Mouse (Mus musculus) CH12.LX (cell line): ENCODE data around the gene Rbm6. TPM values are rescaled to one million over a fixed set of nuclear protein-coding genes. Genes with fewer than 3 reads are reported as not detected.

ENCODE experiments used
- DNase-seq: peaks from one replicate; pipeline ENCODE4 v3.0.0-alpha.2; 2013; ENCODE audit errors: extremely low read depth
- H3K27ac ChIP-seq: 2 replicates; pipeline ENCODE4 v1.5.1; 2012; ENCODE audit warnings: low read depth, mild to moderate bottlenecking, control low read depth, moderate library complexity; ENCODE audit not compliant: insufficient read depth
- H3K27me3 ChIP-seq: replicated peaks from 2 replicates; pipeline ENCODE3; 2012; ENCODE audit warnings: inconsistent platforms
- H3K36me3 ChIP-seq, 2 experiments: replicated peaks in 1 of 2; 2 replicates each; pipeline versions ENCODE3 to v1.6.1; 2012; ENCODE audit warnings: inconsistent platforms in 1 of 2, low read length in 1 of 2, mild to moderate bottlenecking in 1 of 2, mixed read lengths in 1 of 2, moderate library complexity in 1 of 2; ENCODE audit not compliant: control insufficient read depth in 1 of 2, insufficient read depth in 1 of 2
- H3K4me1 ChIP-seq, 2 experiments: 2 replicates each; pipeline ENCODE4 v1.6.1; 2012; ENCODE audit warnings: inconsistent platforms in 1 of 2, moderate library complexity in 1 of 2; ENCODE audit not compliant: insufficient read depth in 2 of 2, control insufficient read depth in 1 of 2
- H3K4me2 ChIP-seq: 2 replicates; pipeline ENCODE4 v1.6.1; 2012; ENCODE audit warnings: low read depth, mild to moderate bottlenecking, control low read depth; ENCODE audit not compliant: poor library complexity, insufficient read depth, severe bottlenecking
- H3K4me3 ChIP-seq, 3 experiments: fragments of 150-350 bp in 1 of 3; sonication (generic) in 1 of 3; replicated peaks in 1 of 3; 2 replicates each; pipeline versions ENCODE3 to v1.5.1; 2011 to 2012; ENCODE audit warnings: low read depth in 2 of 3, low read length in 2 of 3, mild to moderate bottlenecking in 2 of 3, moderate library complexity in 2 of 3, control low read depth in 1 of 3, improper control_type of control experiment in 1 of 3, inconsistent platforms in 1 of 3, mixed read lengths in 1 of 3; ENCODE audit not compliant: poor library complexity in 1 of 3
- H3K79me2 ChIP-seq: replicated peaks from 2 replicates; pipeline ENCODE4 v1.6.1; 2012; ENCODE audit warnings: mild to moderate bottlenecking, moderate library complexity; ENCODE audit not compliant: control insufficient read depth, poor library complexity, insufficient read depth, severe bottlenecking; ENCODE audit errors: extremely low read depth
- H3K9ac ChIP-seq: 2 replicates; pipeline ENCODE4 v1.6.1; 2012; ENCODE audit warnings: low read depth, mild to moderate bottlenecking, control low read depth, moderate library complexity; ENCODE audit not compliant: insufficient read depth
- H3K9me3 ChIP-seq: replicated peaks from 2 replicates; pipeline ENCODE3; 2012; ENCODE audit warnings: low read length, inconsistent platforms, mixed read lengths
- CHD1 ChIP-seq: IDR thresholded peaks from 2 replicates; pipeline ENCODE4 v1.6.1; 2012; ENCODE audit warnings: low read depth, low read length, improper control_type of control experiment, inconsistent platforms
- CHD2 ChIP-seq: IDR thresholded peaks from 2 replicates; pipeline ENCODE4 v1.6.1; 2011; ENCODE audit warnings: low read length, improper control_type of control experiment
- E2F4 ChIP-seq: IDR thresholded peaks from 2 replicates; pipeline ENCODE4 v1.6.1; 2011; ENCODE audit warnings: low read depth, low read length, improper control_type of control experiment; ENCODE audit not compliant: insufficient replicate concordance
- ELF1 ChIP-seq: IDR thresholded peaks from 2 replicates; pipeline ENCODE4 v1.6.1; 2014; ENCODE audit warnings: low read depth, mild to moderate bottlenecking, inconsistent platforms, low read length, improper control_type of control experiment
- ETS1 ChIP-seq: conservative IDR thresholded peaks from 2 replicates; pipeline ENCODE4 v1.6.1; 2012; ENCODE audit warnings: low read depth, mild to moderate bottlenecking, inconsistent platforms, low read length, improper control_type of control experiment, moderate library complexity
- GABPA ChIP-seq: IDR thresholded peaks from 2 replicates; pipeline ENCODE4 v1.6.1; 2012; ENCODE audit warnings: low read depth, low read length, improper control_type of control experiment, inconsistent platforms; ENCODE audit not compliant: insufficient replicate concordance
- IRF4 ChIP-seq: IDR thresholded peaks from 2 replicates; pipeline ENCODE4 v1.6.1; 2014; ENCODE audit warnings: low read depth, mild to moderate bottlenecking, inconsistent platforms, low read length, improper control_type of control experiment
- KAT2A ChIP-seq: IDR thresholded peaks from 2 replicates; pipeline ENCODE4 v1.6.1; 2012; ENCODE audit warnings: low read length, improper control_type of control experiment, inconsistent platforms; ENCODE audit not compliant: insufficient replicate concordance
- MAZ ChIP-seq: IDR thresholded peaks from 2 replicates; pipeline ENCODE4 v1.6.1; 2012; ENCODE audit warnings: low read depth, mild to moderate bottlenecking, inconsistent platforms, low read length, improper control_type of control experiment, moderate library complexity
- MEF2A ChIP-seq: IDR thresholded peaks from 2 replicates; pipeline ENCODE4 v1.6.1; 2014; ENCODE audit warnings: low read depth, mild to moderate bottlenecking, inconsistent platforms, low read length, improper control_type of control experiment, borderline replicate concordance
- MXI1 ChIP-seq: IDR thresholded peaks from 2 replicates; pipeline ENCODE4 v1.6.1; 2011; ENCODE audit warnings: mild to moderate bottlenecking, low read depth, low read length, improper control_type of control experiment
- NRF1 ChIP-seq: IDR thresholded peaks from 2 replicates; pipeline ENCODE4 v1.6.1; 2014; ENCODE audit warnings: low read depth, mild to moderate bottlenecking, inconsistent platforms, low read length, improper control_type of control experiment, moderate library complexity
- RCOR1 ChIP-seq: conservative IDR thresholded peaks from 2 replicates; pipeline ENCODE4 v1.6.1; 2012; ENCODE audit warnings: low read depth, mild to moderate bottlenecking, inconsistent platforms, low read length, improper control_type of control experiment
- SMC3 ChIP-seq: IDR thresholded peaks from 2 replicates; pipeline ENCODE4 v1.6.1; 2011; ENCODE audit warnings: low read depth, low read length, improper control_type of control experiment
- TBP ChIP-seq: conservative IDR thresholded peaks from 2 replicates; pipeline ENCODE4 v1.6.1; 2011; ENCODE audit warnings: low read depth, low read length, improper control_type of control experiment
- TCF12 ChIP-seq: IDR thresholded peaks from 2 replicates; pipeline ENCODE4 v1.6.1; 2014; ENCODE audit warnings: low read depth, mild to moderate bottlenecking, inconsistent platforms, low read length, improper control_type of control experiment
- UBTF ChIP-seq: IDR thresholded peaks from 2 replicates; pipeline ENCODE4 v1.6.1; 2012; ENCODE audit warnings: low read depth, mild to moderate bottlenecking, inconsistent platforms, low read length, improper control_type of control experiment, moderate library complexity
- USF1 ChIP-seq: IDR thresholded peaks from 2 replicates; pipeline ENCODE4 v1.6.1; 2014; ENCODE audit warnings: low read depth, mild to moderate bottlenecking, inconsistent platforms, low read length, improper control_type of control experiment
- ZC3H11A ChIP-seq: IDR thresholded peaks from 2 replicates; pipeline ENCODE4 v1.6.1; 2012; ENCODE audit warnings: low read depth, mild to moderate bottlenecking, inconsistent platforms, low read length, improper control_type of control experiment
- ZNF384 ChIP-seq: IDR thresholded peaks from 2 replicates; pipeline ENCODE4 v1.6.1; 2012; ENCODE audit warnings: low read depth, low read length, improper control_type of control experiment, inconsistent platforms
- dilution Hi-C: fragments of 300-500 bp; cut with MboI; formaldehyde crosslinking; loops from 2 replicates; pipeline ENCODE4 v1.14.3; 2020; ENCODE audit warnings: low sequenced_read_pairs; ENCODE audit not compliant: extremely low pct_unique_long_range_greater_than_20kb, extremely low pct_ligation_motif_present
- in situ Hi-C: fragments of 300-500 bp; cut with MboI; formaldehyde crosslinking; loops from 3 replicates; pipeline ENCODE4 v1.14.3; 2019; ENCODE audit warnings: low sequenced_read_pairs, low pct_ligation_motif_present, low pct_unique_long_range_greater_than_20kb, mixed read lengths
- polyA plus RNA-seq: library from polyadenylated mRNA; unstranded; fragments of >175 nt; gene quantifications from 2 replicates; pipeline ENCODE4 v1.2.1, GENCODE M21; 2012; ENCODE audit warnings: low read depth; ENCODE audit not compliant: insufficient read length
- total RNA-seq, 2 experiments: library from RNA; depleted of rRNA; stranded (reverse); fragments of 300-350 nt in 1 of 2; fragments of >200 nt in 1 of 2; gene quantifications; 2 replicates each; pipeline ENCODE4 v1.2.3; 2012 to 2014

The Rbm6 gene
- total and polyA plus RNA-seq, 3 experiments, result 39.1 to 56.6 (median 43.3) TPM

- H3K9ac ChIP-seq, result no peak overlapping the region
- dilution Hi-C loops, result no loop called here
- H3K9me3 ChIP-seq, result no peaks in the 10 kb centered on the region
- H3K27ac ChIP-seq, result no peak overlapping the region
- in situ Hi-C loops, result loop anchor here (5.0 kb wide), 1 partner anchor 48 kb away; no protein-coding TSS in a partner anchor
- DNase-seq, result no peak
- H3K79me2 ChIP-seq, result no peaks in the 10 kb centered on the region
- H3K4me2 ChIP-seq, result no peak overlapping the region
- H3K27me3 ChIP-seq, result peaks cover 43% of the 10 kb centered on the region
- H3K36me3 ChIP-seq, result peaks cover 20 to 30% of the 10 kb centered on the region in 2 experiments
- H3K4me3 ChIP-seq, result no peak overlapping the region
- TF ChIP-seq E2F4 (no peak), TBP (no peak), USF1 (no peak), IRF4 (no peak), TCF12 (no peak), UBTF (no peak), ELF1 (no peak), KAT2A (no peak), ZNF384 (no peak), CHD1 (no peak), MEF2A (no peak), ZC3H11A (no peak), NRF1 (no peak), SMC3 (no peak), RCOR1 (no peak), CHD2 (no peak), MAZ (no peak), MXI1 (no peak), GABPA (no peak), ETS1 (no peak)
- TF ChIP-seq, all 38 proteins: peak for 0
- no peaks in the 10 kb centered on the region for H3K4me1 ChIP-seq
These were observed 137.5 kb downstream of the Rbm6 start for GRCm38 (mm10) chr9:107735356-107736184.
